Mouse (Mus musculus): Measurements from ENCODE around the gene Hectd2. TPM values are rescaled to one million over a fixed set of nuclear protein-coding genes. Genes with fewer than 3 reads are reported as not detected.

Hectd2 gene
- total and polyA plus RNA-seq, 3 experiments = 0.12 to 2.0 TPM; not detected in 1

DNA sequence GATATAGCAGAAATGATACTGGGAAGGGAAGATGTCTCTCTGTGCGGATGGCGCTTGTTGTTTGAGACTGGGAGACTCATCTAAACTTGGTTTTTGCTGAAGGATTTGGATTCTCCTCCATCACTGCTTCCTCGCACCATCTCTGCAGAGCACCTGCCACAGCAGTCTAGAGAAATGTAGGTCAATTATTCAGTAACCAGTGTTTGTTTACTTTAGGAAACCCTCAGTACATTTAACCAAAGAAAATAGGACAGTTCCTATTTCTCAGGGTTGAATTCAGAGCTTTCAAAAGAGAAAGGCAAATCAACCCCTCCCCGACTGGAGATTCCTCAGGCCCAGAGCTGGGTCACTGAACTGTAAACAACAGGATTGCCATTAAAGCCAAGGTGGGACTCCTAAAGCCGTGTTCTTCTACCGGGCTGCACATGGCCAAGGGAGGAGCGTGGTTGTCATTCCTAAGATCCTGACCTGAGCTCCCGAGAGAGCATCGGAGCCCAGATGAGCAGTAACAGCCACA, 75.0 kb downstream of the Hectd2 start:
- DNase-seq (ENCODE audit: low read depth, low spot score) = no peak
- no peak overlapping the region for H3K4me3 ChIP-seq (ENCODE audit: control insufficient read depth in 1 of 2, insufficient read depth in 1 of 2, low read depth in 2 of 2, low read length in 2 of 2)
- H3K27ac ChIP-seq (ENCODE audit: control insufficient read depth, low read depth, low read length) = no peak overlapping the region
- no peaks in the 10 kb centered on the region for H3K4me1 ChIP-seq (ENCODE audit: control insufficient read depth in 1 of 2, insufficient read depth in 2 of 2, low read length in 2 of 2)
- no peaks in the 10 kb centered on the region for H3K36me3 ChIP-seq (ENCODE audit: control insufficient read depth in 1 of 2, insufficient read depth in 2 of 2, low read length in 2 of 2)
- no peaks in the 10 kb centered on the region for H3K9me3 ChIP-seq (replicated peaks; ENCODE audit: insufficient read depth, low read length)
- no peaks in the 10 kb centered on the region for H3K79me2 ChIP-seq (ENCODE audit: control insufficient read depth, insufficient read depth, low read length, poor library complexity)
- H3K27me3 ChIP-seq (ENCODE audit: control insufficient read depth in 1 of 2, insufficient read depth in 2 of 2, low read length in 2 of 2) = no peaks in the 10 kb centered on the region
- H3K9ac ChIP-seq (ENCODE audit: control insufficient read depth, low read depth, low read length, poor library complexity, severe bottlenecking) = no peak overlapping the region
- TF ChIP-seq GATA1 (IDR thresholded peaks at IDR 0.05; ENCODE audit: low read depth, low read length) = no peak
- no peak for TF ChIP-seq POLR2A (IDR thresholded peaks at IDR 0.05; ENCODE audit: control insufficient read depth in 1 of 2, insufficient read depth in 1 of 2, low read depth in 1 of 2, low read length in 2 of 2, poor library complexity in 1 of 2)
- no peak for TF ChIP-seq USF2 (IDR thresholded peaks at IDR 0.05; ENCODE audit: borderline replicate concordance in 1 of 2, insufficient read depth in 1 of 2, low read depth in 1 of 2, low read length in 2 of 2)
- TF ChIP-seq ZKSCAN1 (IDR thresholded peaks at IDR 0.05; ENCODE audit: low read depth, low read length) = no peak
- no peak for TF ChIP-seq MAX (IDR thresholded peaks at IDR 0.05; ENCODE audit: low read length)
- TF ChIP-seq MAFK (IDR thresholded peaks at IDR 0.05; ENCODE audit: borderline replicate concordance, low read depth, low read length) = no peak
- no peak for TF ChIP-seq ZNF384 (IDR thresholded peaks at IDR 0.05; ENCODE audit: low read depth, low read length)
- no peak for TF ChIP-seq TCF12 (IDR thresholded peaks at IDR 0.05; ENCODE audit: low read depth, low read length)
- no peak for TF ChIP-seq USF1 (IDR thresholded peaks at IDR 0.05; ENCODE audit: low read depth, low read length)
- TF ChIP-seq MYC (IDR thresholded peaks at IDR 0.05; ENCODE audit: low read depth, low read length) = no peak
- TF ChIP-seq MEF2A (IDR thresholded peaks at IDR 0.05; ENCODE audit: extremely low read depth, insufficient replicate concordance, low read depth, low read length, poor library complexity, severe bottlenecking) = no peak
- no peak for TF ChIP-seq MYB (IDR thresholded peaks at IDR 0.05; ENCODE audit: low read depth, low read length)
- TF ChIP-seq CHD2 (IDR thresholded peaks at IDR 0.05; ENCODE audit: low read length) = no peak
- TF ChIP-seq MAZ (IDR thresholded peaks at IDR 0.05; ENCODE audit: low read depth, low read length) = no peak

DNA sequence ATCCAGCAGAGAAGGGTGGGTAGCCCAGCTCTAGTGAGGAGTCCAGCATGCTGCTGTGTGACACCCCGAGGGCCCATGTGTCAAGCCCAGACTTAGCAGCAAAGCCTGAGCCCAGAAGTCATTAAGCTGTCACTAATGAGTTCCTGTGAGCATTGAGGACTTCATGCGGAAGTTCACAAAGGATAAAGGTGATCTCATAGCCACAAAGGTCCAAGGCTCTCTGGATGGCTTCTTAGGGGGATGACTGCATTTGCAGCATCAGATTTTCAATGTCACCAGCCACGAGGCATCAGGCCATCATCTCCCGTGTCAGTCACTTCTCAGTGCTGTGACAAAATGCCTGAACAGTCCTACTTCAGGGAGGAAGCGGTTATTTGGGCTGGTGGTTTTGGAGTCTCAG, 75.9 kb downstream of the Hectd2 start:
- Histone ChIP-seq H3K27me3 (ENCODE audit: control insufficient read depth in 1 of 2, insufficient read depth in 2 of 2, low read length in 2 of 2) (no peaks in the 10 kb centered on the region), H3K4me3 (ENCODE audit: control insufficient read depth in 1 of 2, insufficient read depth in 1 of 2, low read depth in 2 of 2, low read length in 2 of 2) (no peak overlapping the region), H3K79me2 (ENCODE audit: control insufficient read depth, insufficient read depth, low read length, poor library complexity) (no peaks in the 10 kb centered on the region), H3K4me1 (ENCODE audit: control insufficient read depth in 1 of 2, insufficient read depth in 2 of 2, low read length in 2 of 2) (no peaks in the 10 kb centered on the region), H3K36me3 (ENCODE audit: control insufficient read depth in 1 of 2, insufficient read depth in 2 of 2, low read length in 2 of 2) (no peaks in the 10 kb centered on the region), H3K27ac (ENCODE audit: control insufficient read depth, low read depth, low read length) (no peak overlapping the region), H3K9me3 (replicated peaks; ENCODE audit: insufficient read depth, low read length) (no peaks in the 10 kb centered on the region), H3K9ac (ENCODE audit: control insufficient read depth, low read depth, low read length, poor library complexity, severe bottlenecking) (no peak overlapping the region)
- TF ChIP-seq MAZ (IDR thresholded peaks at IDR 0.05; ENCODE audit: low read depth, low read length) (no peak), SMC3 (IDR thresholded peaks at IDR 0.05; ENCODE audit: low read depth, low read length) (no peak), NRF1 (IDR thresholded peaks at IDR 0.05; ENCODE audit: insufficient read depth, low read depth, low read length, poor library complexity, severe bottlenecking) (no peak), ELF1 (IDR thresholded peaks at IDR 0.05; ENCODE audit: low read depth, low read length) (no peak), CHD2 (IDR thresholded peaks at IDR 0.05; ENCODE audit: low read length) (no peak), JUND (IDR thresholded peaks at IDR 0.05; ENCODE audit: low read depth, low read length) (no peak), CHD1 (IDR thresholded peaks at IDR 0.05; ENCODE audit: low read depth, low read length) (no peak), HCFC1 (IDR thresholded peaks at IDR 0.05; ENCODE audit: low read depth, low read length) (no peak), MAFK (IDR thresholded peaks at IDR 0.05; ENCODE audit: borderline replicate concordance, low read depth, low read length) (no peak), SIN3A (IDR thresholded peaks at IDR 0.05; ENCODE audit: low read length) (no peak), POLR2A (IDR thresholded peaks at IDR 0.05; ENCODE audit: control insufficient read depth in 1 of 2, insufficient read depth in 1 of 2, low read depth in 1 of 2, low read length in 2 of 2, poor library complexity in 1 of 2) (no peak), CTCF (IDR thresholded peaks at IDR 0.05 in 2 of 3, conservative IDR thresholded peaks at IDR 0.05 in 1 of 3; ENCODE audit: control insufficient read depth in 1 of 3, insufficient read depth in 1 of 3, low read depth in 2 of 3, low read length in 3 of 3, poor library complexity in 1 of 3, severe bottlenecking in 1 of 3) (no peak)
- DNase-seq (ENCODE audit: low read depth, low spot score) = no peak
